Mouse (Mus musculus): ENCODE measurements around the gene Dennd2a. TPM values are rescaled to one million over a fixed set of nuclear protein-coding genes. Genes with fewer than 3 reads are reported as not detected.

The Dennd2a gene
- polyA plus RNA-seq, 1 experiment = not detected

- Histone ChIP-seq H3K27ac (ENCODE audit: insufficient read depth, low read depth, low read length) (no peak overlapping the region), H3K4me1 (ENCODE audit: control insufficient read depth, insufficient read depth, low read length) (peaks cover 16% of the 10 kb centered on the region), H3K4me3 (ENCODE audit: insufficient read depth, low read depth, low read length) (no peak overlapping the region)
- 73% methylated on average over 4 of the region's 4 CpGs for WGBS
- TF ChIP-seq POLR2A (IDR thresholded peaks at IDR 0.05; ENCODE audit: insufficient read depth, low read depth, low read length) (no peak), CTCF (IDR thresholded peaks at IDR 0.05; ENCODE audit: insufficient read depth, low read depth, low read length) (no peak)
Observed at GRCm38 (mm10) chr6:39497165-39497564, 60.5 kb downstream of the Dennd2a start.

GRCm38 (mm10) chr6:39493129-39493714 is 64.4 kb downstream of the Dennd2a start:
- 26% methylated on average over 12 of the region's 12 CpGs for WGBS
- TF ChIP-seq POLR2A (IDR thresholded peaks at IDR 0.05; ENCODE audit: insufficient read depth, low read depth, low read length) = no peak
- TF ChIP-seq CTCF (IDR thresholded peaks at IDR 0.05; ENCODE audit: insufficient read depth, low read depth, low read length) = no peak
- Histone ChIP-seq H3K4me1 (ENCODE audit: control insufficient read depth, insufficient read depth, low read length) (peaks cover 28% of the 10 kb centered on the region), H3K4me3 (ENCODE audit: insufficient read depth, low read depth, low read length) (no peak overlapping the region), H3K27ac (ENCODE audit: insufficient read depth, low read depth, low read length) (peak overlapping the region; percentile 52)

GRCm38 (mm10) chr6:39492161-39492560 is 65.5 kb downstream of the Dennd2a start:
- 85% methylated on average over 4 of the region's 4 CpGs for WGBS
- H3K4me1 ChIP-seq (ENCODE audit: control insufficient read depth, insufficient read depth, low read length) = peaks cover 31% of the 10 kb centered on the region
- TF ChIP-seq CTCF (IDR thresholded peaks at IDR 0.05; ENCODE audit: insufficient read depth, low read depth, low read length) (no peak), POLR2A (IDR thresholded peaks at IDR 0.05; ENCODE audit: insufficient read depth, low read depth, low read length) (no peak)
- no peak overlapping the region for H3K27ac ChIP-seq (ENCODE audit: insufficient read depth, low read depth, low read length)
- H3K4me3 ChIP-seq (ENCODE audit: insufficient read depth, low read depth, low read length) = no peak overlapping the region

- Histone ChIP-seq H3K4me1 (ENCODE audit: control insufficient read depth, insufficient read depth, low read length) (peaks cover 31% of the 10 kb centered on the region), H3K27ac (ENCODE audit: insufficient read depth, low read depth, low read length) (peak overlapping the region; percentile 84), H3K4me3 (ENCODE audit: insufficient read depth, low read depth, low read length) (no peak overlapping the region)
- 24% methylated on average over 5 of the region's 5 CpGs for WGBS
- TF ChIP-seq CTCF (IDR thresholded peaks at IDR 0.05; ENCODE audit: insufficient read depth, low read depth, low read length) = no peak
- no peak for TF ChIP-seq POLR2A (IDR thresholded peaks at IDR 0.05; ENCODE audit: insufficient read depth, low read depth, low read length)
Observed at GRCm38 (mm10) chr6:39491203-39491602, 66.5 kb downstream of the Dennd2a start.

- TF ChIP-seq CTCF (IDR thresholded peaks at IDR 0.05; ENCODE audit: insufficient read depth, low read depth, low read length) (no peak), POLR2A (IDR thresholded peaks at IDR 0.05; ENCODE audit: insufficient read depth, low read depth, low read length) (no peak)
- WGBS = 68% methylated on average over 8 of the region's 8 CpGs
- Histone ChIP-seq H3K27ac (ENCODE audit: insufficient read depth, low read depth, low read length) (no peak overlapping the region), H3K4me3 (ENCODE audit: insufficient read depth, low read depth, low read length) (no peak overlapping the region), H3K4me1 (ENCODE audit: control insufficient read depth, insufficient read depth, low read length) (peaks cover 21% of the 10 kb centered on the region)
Observed at GRCm38 (mm10) chr6:39488292-39488691, 69.4 kb downstream of the Dennd2a start.

GRCm38 (mm10) chr6:39483656-39484055 is 74.0 kb downstream of the Dennd2a start:
- Histone ChIP-seq H3K4me1 (ENCODE audit: control insufficient read depth, insufficient read depth, low read length) (peaks cover 9% of the 10 kb centered on the region), H3K4me3 (ENCODE audit: insufficient read depth, low read depth, low read length) (no peak overlapping the region), H3K27ac (ENCODE audit: insufficient read depth, low read depth, low read length) (no peak overlapping the region)
- no peak for TF ChIP-seq CTCF (IDR thresholded peaks at IDR 0.05; ENCODE audit: insufficient read depth, low read depth, low read length)
- no peak for TF ChIP-seq POLR2A (IDR thresholded peaks at IDR 0.05; ENCODE audit: insufficient read depth, low read depth, low read length)
- 98% methylated on average over 4 of the region's 4 CpGs for WGBS

- no peak overlapping the region for H3K4me3 ChIP-seq (ENCODE audit: insufficient read depth, low read depth, low read length)
- TF ChIP-seq POLR2A (IDR thresholded peaks at IDR 0.05; ENCODE audit: insufficient read depth, low read depth, low read length) = no peak
- TF ChIP-seq CTCF (IDR thresholded peaks at IDR 0.05; ENCODE audit: insufficient read depth, low read depth, low read length) = no peak
- WGBS = 31% methylated on average over 8 of the region's 8 CpGs
- peaks cover 29% of the 10 kb centered on the region for H3K4me1 ChIP-seq (ENCODE audit: control insufficient read depth, insufficient read depth, low read length)
- peak overlapping the region; percentile 74 for H3K27ac ChIP-seq (ENCODE audit: insufficient read depth, low read depth, low read length)
Observed at GRCm38 (mm10) chr6:39478509-39479150, 79.0 kb downstream of the Dennd2a start.

GRCm38 (mm10) chr6:39476617-39477016 is 81.0 kb downstream of the Dennd2a start:
- H3K27ac ChIP-seq (ENCODE audit: insufficient read depth, low read depth, low read length) = no peak overlapping the region
- WGBS = 30% methylated on average over 1 of the region's 1 CpGs
- TF ChIP-seq CTCF (IDR thresholded peaks at IDR 0.05; ENCODE audit: insufficient read depth, low read depth, low read length) (no peak), POLR2A (IDR thresholded peaks at IDR 0.05; ENCODE audit: insufficient read depth, low read depth, low read length) (no peak)

GRCm38 (mm10) chr6:39474424-39474823 is 83.2 kb downstream of the Dennd2a start:
- WGBS = 39% methylated on average over 6 of the region's 6 CpGs
- peak overlapping the region; percentile 2; the same call in 1 of the 2 replicates for H3K27ac ChIP-seq (ENCODE audit: insufficient read depth, low read depth, low read length)

More at GRCm38 (mm10) chr6:39476617-39477016, 81.0 kb downstream of the Dennd2a start:
- Histone ChIP-seq H3K4me1 (ENCODE audit: control insufficient read depth, insufficient read depth, low read length) (peaks cover 36% of the 10 kb centered on the region), H3K4me3 (ENCODE audit: insufficient read depth, low read depth, low read length) (no peak overlapping the region)

More at GRCm38 (mm10) chr6:39474424-39474823, 83.2 kb downstream of the Dennd2a start:
- no peak for TF ChIP-seq CTCF (IDR thresholded peaks at IDR 0.05; ENCODE audit: insufficient read depth, low read depth, low read length)
- TF ChIP-seq POLR2A (IDR thresholded peaks at IDR 0.05; ENCODE audit: insufficient read depth, low read depth, low read length) = no peak
- peaks cover 41% of the 10 kb centered on the region for H3K4me1 ChIP-seq (ENCODE audit: control insufficient read depth, insufficient read depth, low read length)
- no peak overlapping the region for H3K4me3 ChIP-seq (ENCODE audit: insufficient read depth, low read depth, low read length)
